Mouse (Mus musculus): ENCODE measurements around the gene Gtf3c1. TPM values are rescaled to one million over a fixed set of nuclear protein-coding genes. Genes with fewer than 3 reads are reported as not detected.
"Not testable (repeated sequence)": the region's sequence is repeated elsewhere in the genome, so short reads cannot be mapped to it uniquely, and the experiment has no call there.

Gtf3c1 gene
- polyA plus RNA-seq, 1 experiment: 47.9 TPM

- no peak for TF ChIP-seq POLR2A (IDR thresholded peaks at IDR 0.05; ENCODE audit: low read depth, low read length)
- TF ChIP-seq CTCF (conservative IDR thresholded peaks at IDR 0.05; ENCODE audit: insufficient read depth, insufficient read length, low read depth, low read length): peak; percentile 36; the same call in 1 of the 2 replicates
- H3K27ac ChIP-seq (ENCODE audit: insufficient read depth, low read depth, low read length): no peak overlapping the region
- H3K36me3 ChIP-seq (ENCODE audit: control insufficient read depth, insufficient read depth, low read length): no peaks in the 10 kb centered on the region
- 0 out of 2 replicates have a peak, but pooled peaks cover 3% of the 10 kb centered on the region for H3K4me1 ChIP-seq (ENCODE audit: control insufficient read depth, insufficient read depth, low read length)
- no peaks in the 10 kb centered on the region for H3K27me3 ChIP-seq (replicated peaks; ENCODE audit: control insufficient read depth, insufficient read depth, low read length)
- DNase-seq: peak; percentile 35
- no peak overlapping the region for H3K4me3 ChIP-seq (ENCODE audit: insufficient read depth, low read depth, low read length)
Observed at GRCm38 (mm10) chr7:125722127-125722526, 14.5 kb upstream of the Gtf3c1 start.

- no peak overlapping the region for H3K4me3 ChIP-seq (ENCODE audit: insufficient read depth, low read depth, low read length)
- no peak for DNase-seq
- no peaks in the 10 kb centered on the region for H3K27me3 ChIP-seq (replicated peaks; ENCODE audit: control insufficient read depth, insufficient read depth, low read length)
- no peak overlapping the region for H3K27ac ChIP-seq (ENCODE audit: insufficient read depth, low read depth, low read length)
- 0 out of 2 replicates have a peak, but pooled peaks cover 3% of the 10 kb centered on the region for H3K4me1 ChIP-seq (ENCODE audit: control insufficient read depth, insufficient read depth, low read length)
- WGBS: 86% methylated on average over 4 of the region's 4 CpGs
- no peaks in the 10 kb centered on the region for H3K36me3 ChIP-seq (ENCODE audit: control insufficient read depth, insufficient read depth, low read length)
- no peak for TF ChIP-seq POLR2A (IDR thresholded peaks at IDR 0.05; ENCODE audit: low read depth, low read length)
- no peak for TF ChIP-seq CTCF (conservative IDR thresholded peaks at IDR 0.05; ENCODE audit: insufficient read depth, insufficient read length, low read depth, low read length)
Observed at GRCm38 (mm10) chr7:125721033-125721432, 13.5 kb upstream of the Gtf3c1 start.

GRCm38 (mm10) chr7:125720370-125720769 lies 12.8 kb upstream of the Gtf3c1 start:
- Histone ChIP-seq H3K4me1 (ENCODE audit: control insufficient read depth, insufficient read depth, low read length) (0 out of 2 replicates have a peak, but pooled peaks cover 3% of the 10 kb centered on the region), H3K27ac (ENCODE audit: insufficient read depth, low read depth, low read length) (no peak overlapping the region), H3K36me3 (ENCODE audit: control insufficient read depth, insufficient read depth, low read length) (no peaks in the 10 kb centered on the region), H3K27me3 (replicated peaks; ENCODE audit: control insufficient read depth, insufficient read depth, low read length) (no peaks in the 10 kb centered on the region), H3K4me3 (ENCODE audit: insufficient read depth, low read depth, low read length) (no peak overlapping the region)
- no peak for DNase-seq
- TF ChIP-seq POLR2A (IDR thresholded peaks at IDR 0.05; ENCODE audit: low read depth, low read length) (no peak), CTCF (conservative IDR thresholded peaks at IDR 0.05; ENCODE audit: insufficient read depth, insufficient read length, low read depth, low read length) (no peak)
- WGBS: 70% methylated on average over 5 of the region's 5 CpGs

GRCm38 (mm10) chr7:125717612-125718011 lies 10.0 kb upstream of the Gtf3c1 start:
- no peak for TF ChIP-seq POLR2A (IDR thresholded peaks at IDR 0.05; ENCODE audit: low read depth, low read length)
- no peak for TF ChIP-seq CTCF (conservative IDR thresholded peaks at IDR 0.05; ENCODE audit: insufficient read depth, insufficient read length, low read depth, low read length)
- Histone ChIP-seq H3K4me1 (ENCODE audit: control insufficient read depth, insufficient read depth, low read length) (0 out of 2 replicates have a peak, but pooled peaks cover 3% of the 10 kb centered on the region), H3K27ac (ENCODE audit: insufficient read depth, low read depth, low read length) (no peak overlapping the region), H3K4me3 (ENCODE audit: insufficient read depth, low read depth, low read length) (no peak overlapping the region), H3K27me3 (replicated peaks; ENCODE audit: control insufficient read depth, insufficient read depth, low read length) (no peaks in the 10 kb centered on the region), H3K36me3 (ENCODE audit: control insufficient read depth, insufficient read depth, low read length) (no peaks in the 10 kb centered on the region)
- DNase-seq: peak; percentile 29

GRCm38 (mm10) chr7:125716724-125717123 lies 9.1 kb upstream of the Gtf3c1 start:
- H3K4me1 ChIP-seq (ENCODE audit: control insufficient read depth, insufficient read depth, low read length): 0 out of 2 replicates have a peak, but pooled peaks cover 3% of the 10 kb centered on the region
- 45% methylated on average over 2 of the region's 2 CpGs for WGBS
- no peaks in the 10 kb centered on the region for H3K36me3 ChIP-seq (ENCODE audit: control insufficient read depth, insufficient read depth, low read length)
- DNase-seq: no peak
- TF ChIP-seq POLR2A (IDR thresholded peaks at IDR 0.05; ENCODE audit: low read depth, low read length) (no peak), CTCF (conservative IDR thresholded peaks at IDR 0.05; ENCODE audit: insufficient read depth, insufficient read length, low read depth, low read length) (no peak)
- H3K27me3 ChIP-seq (replicated peaks; ENCODE audit: control insufficient read depth, insufficient read depth, low read length): no peaks in the 10 kb centered on the region
- H3K27ac ChIP-seq (ENCODE audit: insufficient read depth, low read depth, low read length): no peak overlapping the region
- no peak overlapping the region for H3K4me3 ChIP-seq (ENCODE audit: insufficient read depth, low read depth, low read length)

- H3K27me3 ChIP-seq (replicated peaks; ENCODE audit: control insufficient read depth, insufficient read depth, low read length): no peaks in the 10 kb centered on the region
- 0 out of 2 replicates have a peak, but pooled peaks cover 3% of the 10 kb centered on the region for H3K4me1 ChIP-seq (ENCODE audit: control insufficient read depth, insufficient read depth, low read length)
- H3K4me3 ChIP-seq (ENCODE audit: insufficient read depth, low read depth, low read length): no peak overlapping the region
- no peak for DNase-seq
- 87% methylated on average over 3 of the region's 3 CpGs for WGBS
- TF ChIP-seq POLR2A (IDR thresholded peaks at IDR 0.05; ENCODE audit: low read depth, low read length) (no peak), CTCF (conservative IDR thresholded peaks at IDR 0.05; ENCODE audit: insufficient read depth, insufficient read length, low read depth, low read length) (no peak)
- no peak overlapping the region for H3K27ac ChIP-seq (ENCODE audit: insufficient read depth, low read depth, low read length)
- H3K36me3 ChIP-seq (ENCODE audit: control insufficient read depth, insufficient read depth, low read length): no peaks in the 10 kb centered on the region
Observed at GRCm38 (mm10) chr7:125714803-125715202, 7.2 kb upstream of the Gtf3c1 start.

- not testable (repeated sequence) for H3K27ac ChIP-seq (ENCODE audit: insufficient read depth, low read depth, low read length); DNase-seq
Observed at GRCm38 (mm10) chr7:125713542-125714055, 6.0 kb upstream of the Gtf3c1 start.

More at GRCm38 (mm10) chr7:125713542-125714055, 6.0 kb upstream of the Gtf3c1 start:
- not testable (repeated sequence) for H3K36me3 ChIP-seq (ENCODE audit: control insufficient read depth, insufficient read depth, low read length); H3K4me1 ChIP-seq (ENCODE audit: control insufficient read depth, insufficient read depth, low read length); H3K27me3 ChIP-seq (replicated peaks; ENCODE audit: control insufficient read depth, insufficient read depth, low read length); H3K4me3 ChIP-seq (ENCODE audit: insufficient read depth, low read depth, low read length)
- WGBS: 95% methylated on average over 7 of the region's 7 CpGs
